Mouse (Mus musculus) brain, adult 2 months (tissue): ENCODE results near the gene Runx3.
A peak's percentile ranks its signal among the peaks of the same experiment; 100 is the strongest.

Source experiments
- DNase-seq: peaks from one replicate; pipeline ENCODE4 v3.0.0; 2011; ENCODE audit warnings: low read depth, low spot score

The Runx3 gene

GRCm38 (mm10) chr4:135220641-135221040, 100.2 kb downstream of the Runx3 start:
- no peak for DNase-seq

GRCm38 (mm10) chr4:135221632-135222407, 101.4 kb downstream of the Runx3 start:
- peak; percentile 78 for DNase-seq

DNA sequence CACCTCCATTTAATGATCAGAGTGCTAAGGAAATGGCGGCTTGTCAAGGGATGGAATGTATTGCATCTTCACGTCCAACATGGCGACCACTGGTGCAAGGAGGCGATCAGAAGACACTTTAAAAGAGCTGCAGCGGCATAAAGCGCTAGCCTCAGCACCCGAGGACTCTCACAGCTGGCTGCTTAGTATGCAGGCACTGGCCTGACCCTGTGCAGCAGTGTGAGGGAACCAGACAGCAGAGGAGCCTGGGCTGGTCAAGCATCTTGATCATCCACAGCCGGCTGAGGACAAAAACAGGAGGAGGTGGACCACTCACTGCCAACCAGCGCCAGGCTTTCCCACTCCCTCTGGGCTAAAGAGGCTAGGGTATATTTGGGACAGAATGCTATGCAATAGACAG, 103.4 kb downstream of the Runx3 start:
- no peak for DNase-seq

- peak; percentile 34 for DNase-seq
These were observed 105.7 kb downstream of the Runx3 start for GRCm38 (mm10) chr4:135226008-135226667.
